Mouse (Mus musculus) CH12.LX (cell line): ENCODE data around the gene Arl15.

ENCODE experiments used
- CTCF ChIP-seq, 2 experiments: IDR thresholded peaks in 1 of 2; conservative IDR thresholded peaks in 1 of 2; 2 replicates each; pipeline ENCODE4 v1.5.1; 2011 to 2012; ENCODE audit warnings: low read depth in 2 of 2, low read length in 2 of 2, improper control_type of control experiment in 1 of 2, inconsistent platforms in 1 of 2, mild to moderate bottlenecking in 1 of 2, moderate library complexity in 1 of 2
- ELF1 ChIP-seq: IDR thresholded peaks from 2 replicates; pipeline ENCODE4 v1.6.1; 2014; ENCODE audit warnings: low read depth, mild to moderate bottlenecking, inconsistent platforms, low read length, improper control_type of control experiment
- EP300 ChIP-seq: IDR thresholded peaks from 2 replicates; pipeline ENCODE4 v1.6.1; 2011; ENCODE audit warnings: low read length, improper control_type of control experiment
- HCFC1 ChIP-seq: IDR thresholded peaks from 2 replicates; pipeline ENCODE4 v1.6.1; 2012; ENCODE audit warnings: low read depth, mild to moderate bottlenecking, inconsistent platforms, low read length, improper control_type of control experiment
- JUN ChIP-seq: IDR thresholded peaks from 2 replicates; pipeline ENCODE4 v1.6.1; 2011; ENCODE audit warnings: low read depth, mild to moderate bottlenecking, low read length, improper control_type of control experiment, moderate library complexity; ENCODE audit not compliant: insufficient read depth
- KAT2A ChIP-seq: IDR thresholded peaks from 2 replicates; pipeline ENCODE4 v1.6.1; 2012; ENCODE audit warnings: low read length, improper control_type of control experiment, inconsistent platforms; ENCODE audit not compliant: insufficient replicate concordance
- POLR2A ChIP-seq: IDR thresholded peaks from 2 replicates; pipeline ENCODE4 v1.6.1; 2011; ENCODE audit warnings: low read depth, mild to moderate bottlenecking, improper control_type of control experiment, low read length

DNA sequence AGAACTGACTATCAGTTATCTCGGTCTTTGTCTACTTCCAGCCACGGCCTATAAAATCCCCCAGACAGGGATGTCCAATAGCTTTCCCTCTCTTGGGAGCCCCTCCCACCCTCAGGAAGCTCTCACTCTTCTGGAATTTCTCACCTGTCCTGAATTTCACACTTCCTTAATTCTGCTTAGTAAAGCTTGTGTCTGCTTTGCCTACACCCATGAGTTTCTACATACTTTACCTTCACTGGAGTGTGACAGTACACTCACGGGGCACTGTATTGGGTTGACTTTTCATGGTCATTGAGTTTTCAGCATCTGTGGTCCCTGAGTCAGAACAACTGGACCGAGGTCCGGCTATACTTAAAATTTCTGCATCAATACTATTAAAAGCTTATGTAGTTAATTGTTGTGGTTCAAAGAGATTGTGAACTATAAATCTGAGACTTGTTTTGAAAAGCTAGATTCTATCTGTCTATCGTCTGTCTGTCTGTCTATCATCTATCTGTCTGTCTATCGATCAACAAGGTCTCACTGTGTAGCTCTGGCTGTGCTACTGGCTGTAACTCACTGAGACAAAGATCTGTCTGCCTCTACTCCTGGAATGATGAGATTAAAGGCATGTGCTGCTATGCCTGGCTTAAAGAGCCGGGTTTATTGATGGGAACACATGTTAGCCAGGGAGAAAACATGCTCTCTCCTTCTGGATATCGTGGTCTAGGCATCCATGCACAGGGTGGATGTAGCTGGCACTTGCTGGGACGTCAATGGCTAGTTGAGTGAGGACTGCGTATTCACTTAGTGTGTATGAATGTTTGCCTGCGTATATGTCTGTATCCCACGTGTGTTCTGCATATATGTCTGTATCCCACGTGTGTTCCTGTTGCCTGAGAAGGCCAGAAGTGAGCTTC is 48.4 kb downstream of the Arl15 start:
- TF ChIP-seq EP300 (no peak), KAT2A (no peak), POLR2A (no peak), HCFC1 (no peak), JUN (no peak), CTCF (conservative IDR thresholded peaks at IDR 0.05 in 1 of 2, IDR thresholded peaks at IDR 0.05 in 1 of 2; ENCODE audit: low read depth in 2 of 2, low read length in 2 of 2) (no peak), ELF1 (no peak)
